ENCODE assay signal across 23 mouse cellular contexts in genomic region chr6:93539583-93539982, GRCm38 (mm10).
DNase-seq lines count a peak whose midpoint lies in the region; ATAC-seq and TF ChIP-seq lines count a peak whose summit lies in the region.
"Had no signal": no experiment of that assay in that cellular context is flagged by ENCODE, and none has a peak within 500 bp of the region (broad histone marks: within the 10 kb centered on the region; RNA-seq: fewer than 3 reads in every experiment).

No protein-coding gene starts in this region.

- no peak for ATAC-seq in lung, postnatal 0 days
- ATAC-seq in forebrain, embryonic 13.5 days: no peak
- ATAC-seq: activated CD4-positive, CD25-positive, alpha-beta regulatory T cell, adult 4 months; forebrain, embryonic 16.5 days; intestine, embryonic 16.5 days; Patski had no signal

- H3K4me3 ChIP-seq in lung, postnatal 0 days (ENCODE audit: low read depth, low read length): no peak overlapping the region
- H3K4me3 ChIP-seq in lung, adult 2 months (replicated peaks; ENCODE audit: extremely low read depth, low read depth, low read length): no peak overlapping the region
- no peak overlapping the region for H3K4me3 ChIP-seq in forebrain, embryonic 13.5 days
- H3K4me3 ChIP-seq: embryonic facial prominence, embryonic 12.5 days; heart, embryonic 13.5 days; hindbrain, embryonic 15.5 days; kidney, embryonic 15.5 days had no signal

- 0 out of 2 replicates have a peak, but pooled peaks have one; percentile 23 for TF ChIP-seq EP300 in lung, postnatal 0 days (IDR thresholded peaks at IDR 0.05)

- H3K27ac ChIP-seq in lung, postnatal 0 days (ENCODE audit: low read length): no peak overlapping the region
- H3K27ac ChIP-seq in forebrain, embryonic 13.5 days: no peak overlapping the region
- H3K27ac ChIP-seq: embryonic facial prominence, embryonic 12.5 days; heart, embryonic 13.5 days; hindbrain, embryonic 15.5 days; kidney, embryonic 15.5 days had no signal

- no peaks in the 10 kb centered on the region; the same call in 1 of the 2 replicates for H3K4me1 ChIP-seq in lung, postnatal 0 days (ENCODE audit: insufficient read depth, low read depth, low read length)
- H3K4me1 ChIP-seq in lung, adult 2 months (ENCODE audit: control insufficient read depth, insufficient read depth, low read length): peaks cover 7% of the 10 kb centered on the region
- H3K4me1 ChIP-seq in forebrain, embryonic 13.5 days: peaks cover 11% of the 10 kb centered on the region; the same call in 1 of the 2 replicates
- H3K4me1 ChIP-seq: heart, embryonic 13.5 days; hindbrain, embryonic 15.5 days had no signal

- no peak overlapping the region for H3K4me2 ChIP-seq in lung, postnatal 0 days (replicated peaks; ENCODE audit: low read depth, low read length)
- H3K4me2 ChIP-seq in forebrain, embryonic 13.5 days: no peak overlapping the region
- H3K4me2 ChIP-seq: embryonic facial prominence, embryonic 12.5 days; heart, embryonic 13.5 days; hindbrain, embryonic 15.5 days; kidney, embryonic 15.5 days had no signal

- intact Hi-C loops in heart, postnatal 25 days (cut with DNase I): loop anchor here (5.0 to 10.0 kb wide), 3 partner anchors 225 to 465 kb away; no protein-coding TSS in a partner anchor

- 50% methylated on average over 1 of the region's 1 CpGs for WGBS in lung, postnatal 0 days
- 34% methylated on average over 1 of the region's 1 CpGs for WGBS in lung, adult 2 months
- WGBS in forebrain, embryonic 13.5 days: 92% methylated on average over 1 of the region's 1 CpGs

- H3K36me3 ChIP-seq in lung, postnatal 0 days (ENCODE audit: insufficient read depth, low read length): no peaks in the 10 kb centered on the region
- H3K36me3 ChIP-seq in forebrain, embryonic 13.5 days (ENCODE audit: poor library complexity, severe bottlenecking): no peaks in the 10 kb centered on the region
- H3K36me3 ChIP-seq: embryonic facial prominence, embryonic 12.5 days; heart, embryonic 13.5 days; hindbrain, embryonic 15.5 days; kidney, embryonic 15.5 days had no signal

- no peak overlapping the region for H3K9ac ChIP-seq in lung, postnatal 0 days (replicated peaks; ENCODE audit: low read depth)
- H3K9ac ChIP-seq in forebrain, embryonic 13.5 days: no peak overlapping the region
- H3K9ac ChIP-seq: embryonic facial prominence, embryonic 12.5 days; heart, embryonic 13.5 days; hindbrain, embryonic 15.5 days; kidney, embryonic 15.5 days had no signal

- no peak for TF ChIP-seq CTCF in lung, postnatal 0 days (IDR thresholded peaks at IDR 0.05)
- TF ChIP-seq CTCF in lung, adult 2 months (IDR thresholded peaks at IDR 0.05; ENCODE audit: insufficient read depth, low read length): no peak

- peak; percentile 13 for DNase-seq in gastrocnemius, postnatal 25 days
- no peak for DNase-seq in gastrocnemius, adult 8-10 months (ENCODE audit: low spot score in 2 of 2)
- peak; percentile 64 for DNase-seq in heart, adult 8-10 months (ENCODE audit: low spot score)
- no peak for DNase-seq in heart, postnatal 25 days (ENCODE audit: low spot score)
- no peak for DNase-seq in lung, postnatal 0 days (ENCODE audit: low spot score)
- DNase-seq in lung, adult 2 months: no peak
- peak; percentile 38 for DNase-seq in skeletal muscle tissue, adult 2 months (ENCODE audit: low read depth, low spot score)
- DNase-seq: adrenal gland, adult 2 months; adrenal gland, postnatal 25 days; cerebellum, adult 11 months; cerebellum, adult 9-10 months; cerebellum, postnatal 25 days; kidney, adult 2 months had no signal

- H3K9me3 ChIP-seq in lung, postnatal 0 days (ENCODE audit: low read length): no peaks in the 10 kb centered on the region
- no peaks in the 10 kb centered on the region for H3K9me3 ChIP-seq in forebrain, embryonic 13.5 days (replicated peaks)
- H3K9me3 ChIP-seq: embryonic facial prominence, embryonic 12.5 days; heart, embryonic 13.5 days; hindbrain, embryonic 15.5 days; kidney, embryonic 15.5 days had no signal

- no peak for TF ChIP-seq POLR2A in lung, adult 2 months (IDR thresholded peaks at IDR 0.05; ENCODE audit: borderline replicate concordance, extremely low read depth, low read depth, low read length)

- H3K27me3 ChIP-seq in lung, postnatal 0 days (replicated peaks; ENCODE audit: insufficient read depth, low read length): no peaks in the 10 kb centered on the region
- no peaks in the 10 kb centered on the region for H3K27me3 ChIP-seq in forebrain, embryonic 13.5 days
- H3K27me3 ChIP-seq: CH12.LX; embryonic facial prominence, embryonic 12.5 days; hindbrain, embryonic 15.5 days; kidney, embryonic 15.5 days; Patski had no signal

Comparison
In these comparisons a context has a peak if more than half of its experiments do, and no peak if none do; other contexts are left out.
1. DNase-seq: peak in gastrocnemius, postnatal 25 days (single experiment), heart, adult 8-10 months (single experiment) and skeletal muscle tissue, adult 2 months (single experiment); none in gastrocnemius, adult 8-10 months (0 of 2), heart, postnatal 25 days (single experiment), lung, postnatal 0 days (single experiment) and lung, adult 2 months (single experiment).